Mouse (Mus musculus): ENCODE data around the gene Bhmt.

Gene Bhmt

GRCm38 (mm10) chr13:93637282-93638245 lies at the start of gene Bhmt:
Bhmt (minus strand) TSS chr13:93637961.
- in situ Hi-C loops (cut with MseI, MboI), result no loop called here

GRCm38 (mm10) chr13:93687321-93687720 lies 49.6 kb upstream of the Bhmt start:
- in situ Hi-C loops (cut with MseI, MboI), result no loop called here

- in situ Hi-C loops (cut with MseI, MboI), result no loop called here
These were observed 47.5 kb upstream of the Bhmt start for GRCm38 (mm10) chr13:93685226-93685625.

- in situ Hi-C loops (cut with MseI, MboI), result no loop called here
These were observed 45.6 kb upstream of the Bhmt start for GRCm38 (mm10) chr13:93683336-93683735.

- in situ Hi-C loops (cut with MseI, MboI), result no loop called here
These were observed 39.1 kb upstream of the Bhmt start for GRCm38 (mm10) chr13:93676864-93677263.

- in situ Hi-C loops (cut with MseI, MboI), result no loop called here
These were observed 36.4 kb upstream of the Bhmt start, which contains the start of the genes Bhmt2 and Dmgdh for GRCm38 (mm10) chr13:93674131-93674561. Bhmt2 (minus strand) TSS chr13:93674302. Dmgdh (plus strand) TSS chr13:93674433.

GRCm38 (mm10) chr13:93673296-93673695 lies 35.5 kb upstream of the Bhmt start:
- in situ Hi-C loops (cut with MseI, MboI), result no loop called here

GRCm38 (mm10) chr13:93672371-93672770 lies 34.6 kb upstream of the Bhmt start:
- in situ Hi-C loops (cut with MseI, MboI), result no loop called here

- in situ Hi-C loops (cut with MseI, MboI), result no loop called here
These were observed 29.8 kb upstream of the Bhmt start for GRCm38 (mm10) chr13:93667586-93667985.

- in situ Hi-C loops (cut with MseI, MboI), result no loop called here
These were observed 20.2 kb upstream of the Bhmt start for GRCm38 (mm10) chr13:93657941-93658340.

- in situ Hi-C loops (cut with MseI, MboI), result no loop called here
These were observed 15.6 kb upstream of the Bhmt start for GRCm38 (mm10) chr13:93653382-93653781.

- in situ Hi-C loops (cut with MseI, MboI), result no loop called here
These were observed 10.8 kb upstream of the Bhmt start for GRCm38 (mm10) chr13:93648387-93649130.

GRCm38 (mm10) chr13:93639636-93640035 lies 1.9 kb upstream of the Bhmt start:
- in situ Hi-C loops (cut with MseI, MboI), result no loop called here

- in situ Hi-C loops (cut with MseI, MboI), result no loop called here
These were observed 1.2 kb downstream of the Bhmt start for GRCm38 (mm10) chr13:93636561-93636960.

GRCm38 (mm10) chr13:93632927-93633326 lies 4.8 kb downstream of the Bhmt start:
- in situ Hi-C loops (cut with MseI, MboI), result no loop called here

- in situ Hi-C loops (cut with MseI, MboI), result no loop called here
These were observed 6.6 kb downstream of the Bhmt start for GRCm38 (mm10) chr13:93630941-93631705.

- in situ Hi-C loops (cut with MseI, MboI), result loop anchor here (10.0 kb wide), 2 partner anchors 76 to 86 kb away; no protein-coding TSS in a partner anchor
These were observed 8.9 kb downstream of the Bhmt start for GRCm38 (mm10) chr13:93628861-93629260.

- in situ Hi-C loops (cut with MseI, MboI), result no loop called here
These were observed 23.3 kb downstream of the Bhmt start for GRCm38 (mm10) chr13:93614361-93614948.

GRCm38 (mm10) chr13:93613771-93614170 lies 24.0 kb downstream of the Bhmt start:
- in situ Hi-C loops (cut with MseI, MboI), result no loop called here

GRCm38 (mm10) chr13:93612660-93613607 lies 24.8 kb downstream of the Bhmt start:
- in situ Hi-C loops (cut with MseI, MboI), result no loop called here

Data from mouse trophoblast stem cell (cell line).